Mouse (Mus musculus) macrophage (primary cell): ENCODE measurements around the gene Prkx. TPM values are rescaled to one million over a fixed set of nuclear protein-coding genes. Genes with fewer than 3 reads are reported as not detected.

Experiments used
- H3K27ac ChIP-seq: fragments of 350-480 bp; formaldehyde crosslinking; 2 replicates; pipeline ENCODE4 v1.9.0; 2021
- H3K36me3 ChIP-seq: fragments of 350-480 bp; formaldehyde crosslinking; 2 replicates; pipeline ENCODE4 v1.9.0; 2021; ENCODE audit errors: inconsistent target
- H3K4me3 ChIP-seq: fragments of 350-480 bp; formaldehyde crosslinking; 2 replicates; pipeline ENCODE4 v1.9.0; 2021; ENCODE audit errors: inconsistent target
- H3K79me2 ChIP-seq: fragments of 350-480 bp; formaldehyde crosslinking; 2 replicates; pipeline ENCODE4 v1.9.0; 2021; ENCODE audit errors: inconsistent target
- WGBS: methylation state at CpG from one replicate; pipeline ENCODE4 v1.1.7; 2026; ENCODE audit warnings: inconsistent platforms; ENCODE audit not compliant: missing documents; 5-methylcytosine and 5-hydroxymethylcytosine counted together
- polyA plus RNA-seq: library from polyadenylated mRNA; stranded (reverse); fragments of 250-400 nt; gene quantifications from 3 replicates; pipeline ENCODE4 v1.2.4, GENCODE M21; 2018; ENCODE audit warnings: inconsistent platforms

Prkx gene
- polyA plus RNA-seq, 1 experiment from 2014 or later: 90.4 TPM

DNA sequence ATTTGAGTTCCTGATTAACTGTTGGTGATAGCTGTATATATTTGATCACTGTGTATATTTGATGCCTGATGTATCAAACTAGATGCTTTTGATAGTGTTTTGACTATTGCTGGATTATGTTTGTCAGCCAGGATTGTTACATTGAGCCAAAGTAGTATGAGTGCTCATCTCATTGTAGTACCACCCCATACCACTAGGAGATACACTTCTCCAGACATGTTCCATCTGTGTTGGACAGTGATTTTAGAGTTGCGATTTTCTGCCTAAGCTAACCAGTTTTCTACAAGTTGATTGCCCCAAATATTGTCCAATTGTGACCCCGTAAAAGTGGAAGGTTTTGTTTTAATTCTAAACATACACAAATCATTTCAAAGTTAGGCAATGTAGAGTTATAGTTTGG lies 51.8 kb downstream of the Prkx start:
- H3K4me3 ChIP-seq: no peak overlapping the region
- H3K79me2 ChIP-seq: no peaks in the 10 kb centered on the region
- no peaks in the 10 kb centered on the region for H3K36me3 ChIP-seq
- WGBS: 37% methylated on average over 2 of the region's 2 CpGs
- no peak overlapping the region for H3K27ac ChIP-seq

- Histone ChIP-seq H3K36me3 (no peaks in the 10 kb centered on the region), H3K79me2 (no peaks in the 10 kb centered on the region), H3K4me3 (no peak overlapping the region), H3K27ac (no peak overlapping the region)
- WGBS: 20% methylated on average over 1 of the region's 1 CpGs
Measured at GRCm38 (mm10) chrX:77741383-77741782, 54.7 kb downstream of the Prkx start.

GRCm38 (mm10) chrX:77733930-77734536 lies 62.0 kb downstream of the Prkx start:
- no peaks in the 10 kb centered on the region for H3K36me3 ChIP-seq
- H3K27ac ChIP-seq: no peak overlapping the region
- H3K79me2 ChIP-seq: no peaks in the 10 kb centered on the region
- WGBS: 84% methylated on average over 6 of the region's 9 CpGs
- no peak overlapping the region for H3K4me3 ChIP-seq

DNA sequence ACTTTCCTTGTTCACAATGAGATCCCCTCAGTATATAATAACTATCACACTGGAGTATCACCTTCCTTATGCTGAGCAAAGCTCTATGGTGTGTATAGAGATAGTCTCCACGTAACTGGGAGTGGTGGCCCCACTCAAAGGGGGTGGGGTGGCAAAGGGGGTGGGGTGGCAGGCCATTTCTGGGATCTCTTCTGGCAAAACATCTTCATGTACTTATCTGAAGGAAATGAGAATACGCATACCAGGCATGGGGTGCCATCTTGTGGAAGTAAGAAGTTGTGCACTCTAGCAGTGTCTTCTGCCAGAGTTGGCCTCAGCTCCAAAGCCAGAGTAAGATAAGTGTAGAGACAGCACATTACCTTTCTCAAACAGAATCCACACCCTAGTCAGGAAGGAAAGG lies 75.8 kb downstream of the Prkx start:
- WGBS: 28% methylated on average over 2 of the region's 2 CpGs
- Histone ChIP-seq H3K36me3 (no peaks in the 10 kb centered on the region), H3K27ac (no peak overlapping the region), H3K79me2 (no peaks in the 10 kb centered on the region), H3K4me3 (no peak overlapping the region)

Other genes with a start within 250 kb of the Prkx start
- not detected in 3 replicates for gene Pbsn, start 57.3 kb upstream of the Prkx start, polyA plus RNA-seq
- gene Gm14744, start 68.5 kb upstream of the Prkx start, polyA plus RNA-seq: not detected in 3 replicates
- not detected in 3 replicates for gene 5430402E10Rik, start 128.8 kb upstream of the Prkx start, polyA plus RNA-seq